Mouse (Mus musculus) hindbrain, embryonic 10.5 days (tissue): ENCODE measurements around the gene Hdlbp. TPM values are rescaled to one million over a fixed set of nuclear protein-coding genes. Genes with fewer than 3 reads are reported as not detected.
"Not testable (repeated sequence)": the region's sequence is repeated elsewhere in the genome, so short reads cannot be mapped to it uniquely, and the experiment has no call there.

Experiments
- DNase-seq: peaks from one replicate; pipeline ENCODE4 v3.0.0-alpha.2; 2017; ENCODE audit warnings: low spot score
- H3K27ac ChIP-seq: fragments of 300-500 bp; sonication (generic); 2 replicates; pipeline ENCODE4 v1.5.1; 2016; ENCODE audit warnings: mild to moderate bottlenecking, moderate library complexity
- H3K27me3 ChIP-seq: fragments of 300-500 bp; sonication (generic); 2 replicates; pipeline ENCODE4 v1.6.1; 2016; ENCODE audit warnings: mild to moderate bottlenecking; ENCODE audit not compliant: poor library complexity, insufficient read depth, severe bottlenecking
- H3K36me3 ChIP-seq: fragments of 300-500 bp; sonication (generic); 2 replicates; pipeline ENCODE4 v1.6.1; 2016; ENCODE audit warnings: mild to moderate bottlenecking, moderate library complexity
- H3K4me1 ChIP-seq: fragments of 300-500 bp; sonication (generic); replicated peaks from 2 replicates; pipeline ENCODE4 v1.6.1; 2016; ENCODE audit warnings: mild to moderate bottlenecking
- H3K4me3 ChIP-seq: fragments of 300-500 bp; sonication (generic); 2 replicates; pipeline ENCODE4 v1.5.1; 2016; ENCODE audit warnings: mild to moderate bottlenecking, moderate library complexity
- H3K9me3 ChIP-seq: fragments of 300-500 bp; sonication (generic); 2 replicates; pipeline ENCODE4 v1.6.1; 2016; ENCODE audit warnings: mild to moderate bottlenecking, moderate library complexity
- WGBS: fragments of 180-500 bp; shearing (Covaris S2); methylation state at CpG from one replicate; pipeline ENCODE4 v1.1.7; 2016; 5-methylcytosine and 5-hydroxymethylcytosine counted together
- polyA plus RNA-seq: library from polyadenylated mRNA; unstranded; fragments of >200 nt; fragmentation: Nextera tagmentation; extraction: Ambion mirVana; gene quantifications from 2 replicates; pipeline ENCODE4 v1.2.1, GENCODE M21; 2016

Gene Hdlbp
- polyA plus RNA-seq = 98.3 and 113 TPM in 2 replicates

DNA sequence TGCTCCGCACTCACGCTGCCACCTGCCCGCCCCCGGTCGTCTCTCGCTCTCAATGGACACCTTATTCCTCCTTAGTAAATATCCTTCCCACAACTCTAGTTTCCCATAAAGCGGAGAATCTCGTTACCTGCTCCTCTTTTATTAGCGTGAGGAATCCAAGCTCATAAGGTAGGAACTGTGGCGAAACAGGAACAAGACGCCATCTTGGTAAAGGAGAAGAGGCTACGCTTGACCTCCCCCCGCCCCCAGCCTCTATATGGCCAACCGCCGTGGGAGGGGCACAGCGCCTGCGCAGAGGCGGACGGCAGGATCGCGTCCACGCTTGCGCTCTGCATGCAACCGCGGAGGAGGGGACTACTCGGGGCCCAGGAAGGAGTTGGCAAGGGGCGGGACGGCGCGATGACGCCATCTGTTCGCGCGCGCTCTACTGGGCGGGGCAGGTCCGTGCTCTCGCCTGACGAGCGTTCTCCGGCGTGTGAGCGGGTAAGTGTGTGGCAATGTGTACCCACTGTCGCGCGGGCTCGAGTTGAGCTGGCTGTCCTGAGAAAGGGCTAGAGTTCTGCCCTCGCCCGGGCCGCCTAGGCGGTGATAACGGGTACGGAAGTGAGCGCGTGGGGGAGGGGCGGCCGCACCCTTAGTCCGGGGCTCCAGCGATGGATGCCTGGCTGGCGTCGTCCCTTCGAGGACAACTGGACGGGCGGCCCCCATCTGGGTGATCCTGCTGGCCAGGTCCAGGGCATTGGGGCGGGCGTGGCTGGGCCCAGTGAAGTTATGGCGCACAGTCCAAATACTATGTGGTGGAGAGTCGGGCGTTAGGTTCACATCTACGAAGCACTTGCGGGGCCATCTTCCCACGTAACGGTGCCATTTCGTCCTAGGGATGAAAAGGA, at the start of gene Hdlbp:
Hdlbp (minus strand) TSS at position 230 of the 890 bp plus-strand sequence.
- Histone ChIP-seq H3K27ac (peak within 1 kb of the TSS; percentile 91), H3K4me3 (peak within 1 kb of the TSS; percentile 91), H3K9me3 (no peaks in the 10 kb centered on the region), H3K27me3 (no peaks in the 10 kb centered on the region), H3K36me3 (0 out of 2 replicates have a peak, but pooled peaks cover 2% of the 10 kb centered on the region), H3K4me1 (peaks cover 19% of the 10 kb centered on the region)
- DNase-seq = peak; percentile 99
- WGBS = under 1% methylated on average over 74 of the region's 74 CpGs

GRCm38 (mm10) chr1:93522325-93522724, 43.7 kb upstream of the Hdlbp start:
- H3K27ac ChIP-seq = no peak overlapping the region
- WGBS = 88% methylated on average over 1 of the region's 1 CpGs
- no peak overlapping the region for H3K4me3 ChIP-seq
- no peaks in the 10 kb centered on the region for H3K9me3 ChIP-seq
- no peaks in the 10 kb centered on the region for H3K36me3 ChIP-seq
- no peaks in the 10 kb centered on the region for H3K4me1 ChIP-seq
- no peak for DNase-seq
- H3K27me3 ChIP-seq = no peaks in the 10 kb centered on the region

DNA sequence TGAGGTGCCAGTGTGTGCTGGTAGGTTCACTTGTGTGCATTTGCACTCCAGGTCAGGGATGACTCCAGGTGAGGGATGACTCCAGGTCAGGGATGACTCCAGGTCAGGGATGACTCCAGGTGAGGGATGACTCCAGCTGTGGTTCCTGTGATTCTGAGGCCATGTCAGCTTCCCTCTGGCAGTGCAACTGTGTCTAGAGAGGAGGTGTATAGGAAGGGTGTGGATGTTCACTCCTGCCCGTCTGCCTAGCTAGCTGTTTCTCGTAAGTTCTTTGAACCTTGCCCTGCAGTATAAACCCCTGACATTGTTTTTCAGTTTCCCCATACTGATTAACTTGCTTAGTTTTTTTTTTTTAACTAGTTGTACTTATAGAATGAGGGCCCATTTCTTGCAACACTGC, 42.9 kb upstream of the Hdlbp start:
- Histone ChIP-seq H3K9me3 (no peaks in the 10 kb centered on the region), H3K27me3 (no peaks in the 10 kb centered on the region), H3K27ac (no peak overlapping the region), H3K4me1 (no peaks in the 10 kb centered on the region), H3K4me3 (no peak overlapping the region), H3K36me3 (no peaks in the 10 kb centered on the region)
- DNase-seq = no peak
- WGBS = 89% methylated on average over 2 of the region's 2 CpGs

- 78% methylated on average over 14 of the region's 14 CpGs for WGBS
- H3K4me1 ChIP-seq = peaks cover 20% of the 10 kb centered on the region
- H3K4me3 ChIP-seq = no peak overlapping the region
- H3K36me3 ChIP-seq = peaks cover 24% of the 10 kb centered on the region
- no peak overlapping the region for H3K27ac ChIP-seq
- DNase-seq = no peak
- no peaks in the 10 kb centered on the region for H3K9me3 ChIP-seq
- H3K27me3 ChIP-seq = no peaks in the 10 kb centered on the region; the same call in 1 of the 2 replicates
Observed at GRCm38 (mm10) chr1:93513221-93513620, 34.6 kb upstream of the Hdlbp start.

DNA sequence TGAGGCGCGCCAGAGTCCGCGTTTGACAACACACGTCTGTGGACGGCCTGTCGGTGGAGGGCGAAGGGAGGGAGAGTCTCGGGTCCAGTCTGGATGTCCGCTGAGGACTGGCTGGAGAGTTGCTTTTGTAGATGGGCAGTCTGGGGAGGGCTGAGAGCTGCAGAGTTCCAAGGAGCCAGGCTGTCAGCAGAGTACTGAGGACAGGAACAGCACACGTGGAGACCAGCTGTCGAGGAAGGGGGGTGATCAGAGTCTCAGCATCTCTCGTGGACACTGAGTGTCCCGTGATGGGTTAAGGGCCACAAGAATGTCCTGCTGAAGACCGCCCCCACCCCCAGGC, 33.7 kb upstream of the Hdlbp start:
- Histone ChIP-seq H3K9me3 (no peaks in the 10 kb centered on the region), H3K36me3 (peaks cover 33% of the 10 kb centered on the region), H3K4me1 (peaks cover 20% of the 10 kb centered on the region), H3K27me3 (no peaks in the 10 kb centered on the region; the same call in 1 of the 2 replicates), H3K4me3 (peak overlapping the region; percentile 82), H3K27ac (peak overlapping the region; percentile 87)
- WGBS = 2% methylated on average over 15 of the region's 15 CpGs
- DNase-seq = no peak

GRCm38 (mm10) chr1:93511585-93512350, 33.2 kb upstream of the Hdlbp start, which contains the start of gene Farp2:
TSS of gene Farp2 (plus strand) at chr1:93512079.
- DNase-seq = peak; percentile 95
- Histone ChIP-seq H3K4me3 (peak within 1 kb of the TSS; percentile 82), H3K9me3 (no peaks in the 10 kb centered on the region), H3K36me3 (peaks cover 37% of the 10 kb centered on the region), H3K4me1 (peaks cover 20% of the 10 kb centered on the region), H3K27me3 (no peaks in the 10 kb centered on the region; the same call in 1 of the 2 replicates), H3K27ac (peak within 1 kb of the TSS; percentile 87)
- WGBS = under 1% methylated on average over 71 of the region's 71 CpGs

- not testable (repeated sequence) for H3K27me3 ChIP-seq, H3K27ac ChIP-seq, H3K9me3 ChIP-seq, H3K4me3 ChIP-seq, DNase-seq
- 77% methylated on average over 1 of the region's 1 CpGs for WGBS
- H3K36me3 ChIP-seq = peaks cover 66% of the 10 kb centered on the region
- peaks cover 20% of the 10 kb centered on the region for H3K4me1 ChIP-seq
Observed at GRCm38 (mm10) chr1:93508576-93508975, 30.0 kb upstream of the Hdlbp start.

DNA sequence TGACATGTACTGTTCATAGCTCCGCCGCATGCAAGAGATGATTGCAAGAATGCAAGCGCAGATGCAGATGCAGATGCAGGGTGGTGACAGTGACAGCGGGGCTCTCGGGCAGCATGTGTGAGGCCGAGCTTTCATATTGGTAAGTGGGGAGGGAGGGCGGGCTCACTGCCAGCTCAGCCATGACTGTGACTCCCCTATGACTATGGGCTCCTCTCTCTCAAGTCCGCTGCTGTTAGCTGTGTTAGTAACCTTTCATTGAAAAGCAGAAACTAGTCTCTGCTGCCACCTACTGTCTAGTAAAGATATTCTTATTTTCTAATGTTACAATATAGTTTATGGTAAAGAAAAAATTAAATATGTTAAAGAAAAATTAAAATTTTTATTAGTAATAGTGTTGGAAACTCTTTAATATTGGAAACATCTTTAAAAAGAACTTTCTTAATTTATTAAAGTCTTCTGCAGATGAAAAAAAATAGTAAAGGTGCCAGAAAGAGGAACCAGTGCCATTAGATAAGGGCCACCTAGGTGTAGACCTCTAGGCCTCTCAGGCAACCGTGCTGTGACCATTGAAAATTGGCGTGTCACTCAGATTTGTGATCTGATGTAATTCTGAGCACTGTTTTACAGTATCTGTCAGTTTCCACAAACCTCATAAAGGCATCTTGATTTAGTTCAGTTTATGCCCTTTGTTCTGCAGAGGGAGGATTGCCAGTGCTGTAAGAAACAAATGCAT, 28.5 kb upstream of the Hdlbp start:
- peaks cover 12% of the 10 kb centered on the region for H3K4me1 ChIP-seq
- no peaks in the 10 kb centered on the region for H3K9me3 ChIP-seq
- DNase-seq = peak; percentile 16
- peaks cover 81% of the 10 kb centered on the region for H3K36me3 ChIP-seq
- H3K27me3 ChIP-seq = no peaks in the 10 kb centered on the region
- WGBS = 57% methylated on average over 10 of the region's 10 CpGs
- H3K4me3 ChIP-seq = no peak overlapping the region
- H3K27ac ChIP-seq = no peak overlapping the region

- H3K9me3 ChIP-seq = no peaks in the 10 kb centered on the region
- H3K27ac ChIP-seq = no peak overlapping the region
- no peaks in the 10 kb centered on the region for H3K4me1 ChIP-seq
- no peak overlapping the region for H3K4me3 ChIP-seq
- peaks cover 87% of the 10 kb centered on the region for H3K36me3 ChIP-seq
- H3K27me3 ChIP-seq = no peaks in the 10 kb centered on the region
- DNase-seq = no peak
- WGBS = 88% methylated on average over 3 of the region's 3 CpGs
Observed at GRCm38 (mm10) chr1:93495312-93495711, 16.7 kb upstream of the Hdlbp start.

- not testable (repeated sequence) for H3K4me3 ChIP-seq, H3K27me3 ChIP-seq, H3K27ac ChIP-seq, H3K4me1 ChIP-seq, H3K9me3 ChIP-seq, DNase-seq
- H3K36me3 ChIP-seq = peaks cover 17% of the 10 kb centered on the region
- WGBS = 84% methylated on average over 3 of the region's 3 CpGs
Observed at GRCm38 (mm10) chr1:93486302-93486701, 7.7 kb upstream of the Hdlbp start.

DNA sequence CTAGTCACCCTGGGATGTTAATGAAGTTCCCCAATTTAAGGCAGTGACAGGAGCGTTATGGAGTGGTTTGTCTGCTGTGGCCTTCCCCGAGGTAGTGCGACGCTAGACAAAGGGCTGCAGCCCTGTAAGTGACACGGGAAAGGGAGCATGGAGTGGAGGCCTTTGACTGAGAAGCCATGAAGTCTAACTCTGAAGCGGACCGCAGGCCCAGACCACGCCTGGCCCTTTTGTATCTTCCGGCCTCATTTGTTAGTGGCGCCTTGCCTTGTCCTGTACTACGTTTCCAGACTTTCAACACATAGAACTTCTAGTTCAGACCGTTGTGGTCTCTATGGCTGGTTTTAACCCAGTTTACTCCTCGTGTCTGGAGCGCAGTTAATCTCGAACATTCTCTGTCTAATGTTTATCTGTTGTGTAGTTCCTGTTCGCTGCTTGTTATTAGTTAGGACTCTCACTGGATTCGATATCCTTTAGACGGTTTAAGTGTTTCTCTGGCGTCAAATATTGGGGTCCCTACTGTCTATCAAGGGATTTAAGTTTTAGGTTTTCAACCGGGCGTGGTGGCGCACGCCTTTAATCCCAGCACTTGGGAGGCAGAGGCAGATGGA, 965 bp upstream of the Hdlbp start:
- peak overlapping the region; percentile 91 for H3K4me3 ChIP-seq
- no peak for DNase-seq
- WGBS = 9% methylated on average over 23 of the region's 23 CpGs

More for the DNA sequence above, 965 bp upstream of the Hdlbp start:
- H3K4me1 ChIP-seq = peaks cover 19% of the 10 kb centered on the region
- 0 out of 2 replicates have a peak, but pooled peaks cover 2% of the 10 kb centered on the region for H3K36me3 ChIP-seq
- no peaks in the 10 kb centered on the region for H3K9me3 ChIP-seq
- peak overlapping the region; percentile 91 for H3K27ac ChIP-seq
- no peaks in the 10 kb centered on the region for H3K27me3 ChIP-seq
